Mouse (Mus musculus) ES-Bruce4 (cell line): ENCODE results near the gene Zfp575. TPM values are rescaled to one million over a fixed set of nuclear protein-coding genes. Genes with fewer than 3 reads are reported as not detected.

Experiments used
- H3K27ac ChIP-seq: 2 replicates; pipeline ENCODE4 v1.5.1; 2012; ENCODE audit warnings: low read length, inconsistent platforms; ENCODE audit not compliant: insufficient read depth
- H3K27me3 ChIP-seq: 2 replicates; pipeline ENCODE4 v1.6.1; 2012; ENCODE audit warnings: mild to moderate bottlenecking, low read length, inconsistent platforms; ENCODE audit not compliant: control insufficient read depth, poor library complexity, insufficient read depth, severe bottlenecking
- H3K36me3 ChIP-seq: 2 replicates; pipeline ENCODE4 v1.6.1; 2012; ENCODE audit warnings: inconsistent platforms, mild to moderate bottlenecking, low read length, moderate library complexity; ENCODE audit not compliant: control insufficient read depth, poor library complexity, insufficient read depth, severe bottlenecking
- H3K4me1 ChIP-seq: one replicate; pipeline ENCODE4 v1.8.1; 2011; ENCODE audit warnings: low read length; ENCODE audit not compliant: control insufficient read depth, insufficient read depth
- H3K4me3 ChIP-seq: 2 replicates; pipeline ENCODE4 v1.5.1; 2011; ENCODE audit warnings: low read depth, mild to moderate bottlenecking, low read length
- H3K9ac ChIP-seq: 2 replicates; pipeline ENCODE4 v1.6.1; 2012; ENCODE audit warnings: low read depth, mild to moderate bottlenecking, inconsistent platforms; ENCODE audit not compliant: poor library complexity, severe bottlenecking
- H3K9me3 ChIP-seq: replicated peaks from 2 replicates; pipeline ENCODE4 v1.6.1; 2012; ENCODE audit warnings: mild to moderate bottlenecking, low read length, inconsistent platforms; ENCODE audit not compliant: control insufficient read depth, poor library complexity, insufficient read depth, severe bottlenecking
- CTCF ChIP-seq: IDR thresholded peaks from one replicate; pipeline ENCODE4 v1.8.1; 2011; ENCODE audit warnings: low read depth, low read length
- EP300 ChIP-seq: IDR thresholded peaks from 2 replicates; pipeline ENCODE4 v1.6.1; 2011; ENCODE audit warnings: low read depth, low read length; ENCODE audit not compliant: insufficient read depth
- POLR2A ChIP-seq: IDR thresholded peaks from one replicate; pipeline ENCODE4 v1.8.1; 2011; ENCODE audit warnings: low read length; ENCODE audit not compliant: insufficient read depth
- polyA plus RNA-seq: library from polyadenylated mRNA; stranded (reverse); fragments of >200 nt; gene quantifications from 2 replicates; pipeline ENCODE4 v1.2.4, GENCODE M21; 2011; ENCODE audit warnings: low read depth; ENCODE audit not compliant: missing spikeins, insufficient read depth, insufficient read length

The Zfp575 gene
- polyA plus RNA-seq, 1 experiment: 1.4 TPM

DNA sequence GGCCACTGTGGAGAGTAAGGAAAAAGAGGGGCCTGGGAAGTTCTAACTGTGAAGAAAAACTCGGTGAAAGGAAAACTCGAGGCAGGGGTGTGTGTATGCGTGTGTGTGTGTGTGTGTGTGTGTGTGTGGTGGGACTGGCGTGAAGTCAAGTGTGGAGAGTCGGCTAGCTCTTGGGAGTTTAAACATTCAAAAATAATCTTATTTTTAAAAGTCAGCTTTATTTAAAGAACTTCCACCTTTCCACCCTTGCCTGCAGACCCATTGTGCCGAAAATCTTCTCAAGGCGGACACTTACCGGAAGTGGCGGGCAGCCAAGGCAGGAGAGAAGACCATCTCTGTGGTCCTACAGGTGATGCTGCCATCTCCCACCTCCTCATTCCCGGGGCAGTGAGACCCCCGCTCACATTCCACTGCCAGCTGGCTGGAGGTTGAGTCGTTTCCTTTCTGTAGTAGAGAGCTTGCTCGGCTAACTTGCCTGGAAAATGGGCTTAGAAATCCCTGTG, 39.9 kb downstream of the Zfp575 start:
- peaks cover 13% of the 10 kb centered on the region for H3K36me3 ChIP-seq
- H3K9me3 ChIP-seq: no peaks in the 10 kb centered on the region
- no peak overlapping the region for H3K27ac ChIP-seq
- no peaks in the 10 kb centered on the region for H3K27me3 ChIP-seq
- no peaks in the 10 kb centered on the region for H3K4me1 ChIP-seq
- H3K4me3 ChIP-seq: peak overlapping the region; percentile 92
- peak overlapping the region; percentile 78 for H3K9ac ChIP-seq
- no peak for TF ChIP-seq CTCF
- no peak for TF ChIP-seq POLR2A
- TF ChIP-seq EP300: no peak

DNA sequence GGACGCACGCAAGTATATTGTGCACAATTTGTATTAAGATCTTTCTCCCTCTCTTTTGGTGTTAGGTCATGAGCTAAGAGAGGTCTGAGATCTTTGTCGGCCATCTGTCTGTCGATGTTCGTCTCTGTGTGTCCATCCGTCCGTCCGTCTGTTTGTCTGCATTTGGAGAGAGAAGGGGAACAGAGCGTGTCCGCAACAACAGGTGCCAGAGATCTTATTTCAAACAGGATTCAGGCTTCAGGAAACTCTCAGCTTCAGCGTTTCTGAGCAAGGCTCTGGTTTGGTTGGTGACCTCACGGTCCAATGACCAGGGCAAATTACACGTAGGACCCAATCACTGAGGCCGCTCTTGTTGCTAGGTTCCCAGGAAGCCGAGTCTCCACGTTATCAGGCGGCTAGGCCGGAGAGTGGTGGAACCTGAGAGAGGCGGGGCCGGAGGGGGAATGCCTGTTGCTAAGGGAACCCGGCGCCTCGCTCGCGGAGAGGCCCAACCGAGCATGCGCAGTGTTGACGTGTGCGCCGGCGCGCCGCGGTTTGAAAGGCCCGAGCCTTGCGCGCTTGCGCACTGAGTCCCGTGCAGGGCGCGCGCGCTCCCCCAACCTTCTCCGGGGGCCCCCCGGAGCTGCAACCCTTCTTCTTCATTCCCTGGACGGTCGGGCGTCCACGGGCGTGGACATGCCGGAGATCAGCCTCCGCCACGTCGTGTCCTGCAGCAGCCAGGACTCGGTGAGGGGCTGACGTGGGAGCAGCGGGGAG, 40.6 kb downstream of the Zfp575 start:
- Histone ChIP-seq H3K9ac (peak overlapping the region; percentile 78), H3K27me3 (no peaks in the 10 kb centered on the region), H3K9me3 (no peaks in the 10 kb centered on the region), H3K4me1 (no peaks in the 10 kb centered on the region), H3K27ac (peak overlapping the region; percentile 85), H3K4me3 (peak overlapping the region; percentile 92), H3K36me3 (peaks cover 5% of the 10 kb centered on the region)
- TF ChIP-seq POLR2A: peak; percentile 40
- TF ChIP-seq CTCF: no peak

DNA sequence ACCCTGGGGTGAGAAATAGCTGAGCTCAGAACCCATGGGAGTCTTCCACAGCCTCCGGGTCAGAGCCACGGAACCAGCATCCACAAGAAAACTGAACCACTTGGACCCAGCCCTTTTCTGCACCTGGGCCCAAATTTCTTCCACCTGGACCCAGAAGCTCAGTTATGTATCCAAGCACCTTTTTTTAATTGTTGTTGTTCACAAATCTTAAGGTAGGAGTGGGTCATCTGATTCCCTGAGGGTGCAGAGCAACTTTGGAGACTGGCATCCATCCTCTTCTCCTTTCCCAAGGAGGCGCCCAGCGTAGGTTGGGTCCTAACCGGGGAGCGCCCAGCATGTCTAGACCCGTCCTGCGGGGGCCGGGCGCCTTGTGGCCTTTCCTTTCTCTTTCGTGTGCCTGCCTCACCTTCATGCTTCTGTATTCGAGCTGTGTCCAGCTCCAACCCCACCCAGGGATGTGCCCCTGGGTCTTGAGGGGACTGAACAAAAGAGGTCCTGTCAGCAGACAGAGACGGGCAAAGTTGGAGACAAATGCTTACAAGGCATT, 41.3 kb downstream of the Zfp575 start, which contains the start of the genes Pinlyp and Xrcc1:
Pinlyp (minus strand) TSS at position 51 of the 547 bp plus-strand sequence.
Xrcc1 (plus strand) TSS at position 222 of the 547 bp plus-strand sequence.
- Histone ChIP-seq H3K27ac (peak within 1 kb of the TSS; percentile 85), H3K4me3 (peak within 1 kb of the TSS; percentile 92), H3K27me3 (no peaks in the 10 kb centered on the region), H3K4me1 (no peaks in the 10 kb centered on the region), H3K36me3 (peaks cover 5% of the 10 kb centered on the region; the same call in 1 of the 2 replicates), H3K9me3 (no peaks in the 10 kb centered on the region), H3K9ac (peak within 1 kb of the TSS; percentile 78)
- TF ChIP-seq CTCF: no peak
- TF ChIP-seq POLR2A: no peak
- no peak for TF ChIP-seq EP300

DNA sequence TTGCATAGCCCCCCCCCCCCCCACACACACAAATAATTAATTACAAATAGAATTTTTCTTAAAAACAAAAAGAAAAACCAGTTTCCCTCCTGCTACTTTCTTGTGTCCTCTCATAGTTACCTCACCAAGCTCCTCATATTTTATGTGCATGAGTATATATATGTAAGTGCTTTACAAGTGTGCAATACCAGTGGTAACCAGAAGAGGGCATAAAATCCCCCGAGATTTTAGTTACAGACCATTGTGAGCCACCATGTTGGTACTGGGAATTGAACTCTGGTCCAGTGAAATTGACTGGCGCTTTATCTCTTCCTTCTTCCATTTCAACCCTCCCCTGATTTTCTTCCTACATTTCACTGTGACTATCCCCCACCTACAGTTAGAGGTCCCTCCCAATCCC, 42.9 kb downstream of the Zfp575 start:
- H3K9ac ChIP-seq: no peak overlapping the region
- H3K27ac ChIP-seq: no peak overlapping the region
- H3K9me3 ChIP-seq: no peaks in the 10 kb centered on the region
- no peak overlapping the region for H3K4me3 ChIP-seq
- no peak for TF ChIP-seq POLR2A
- TF ChIP-seq EP300: no peak
- no peak for TF ChIP-seq CTCF
- no peaks in the 10 kb centered on the region for H3K27me3 ChIP-seq
- 0 out of 2 replicates have a peak, but pooled peaks cover 5% of the 10 kb centered on the region for H3K36me3 ChIP-seq
- H3K4me1 ChIP-seq: no peaks in the 10 kb centered on the region

DNA sequence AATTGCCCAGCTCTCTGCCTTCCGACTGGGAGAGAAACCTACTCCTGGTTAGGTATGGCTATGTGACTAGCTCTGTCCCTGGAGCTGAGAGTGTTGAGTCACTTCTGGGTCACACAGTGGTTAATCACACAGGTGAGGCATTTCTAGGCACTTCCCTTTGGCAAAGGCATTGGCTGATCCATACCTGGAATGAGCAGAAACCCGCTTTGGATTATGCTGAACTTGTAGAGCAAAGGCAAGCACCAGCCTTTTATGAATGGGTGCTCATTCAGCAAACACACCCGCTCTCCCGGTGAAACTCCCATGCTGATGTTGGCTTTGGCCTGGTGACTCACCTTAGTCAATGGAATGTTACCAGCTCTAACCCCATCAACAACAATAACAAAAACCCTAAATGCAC, 47.8 kb downstream of the Zfp575 start:
- no peak for TF ChIP-seq POLR2A
- no peak for TF ChIP-seq CTCF
- no peaks in the 10 kb centered on the region for H3K9me3 ChIP-seq
- no peaks in the 10 kb centered on the region for H3K36me3 ChIP-seq
- no peaks in the 10 kb centered on the region for H3K4me1 ChIP-seq
- no peaks in the 10 kb centered on the region for H3K27me3 ChIP-seq
- no peak overlapping the region for H3K9ac ChIP-seq
- no peak overlapping the region for H3K4me3 ChIP-seq
- H3K27ac ChIP-seq: no peak overlapping the region

- Histone ChIP-seq H3K4me3 (no peak overlapping the region), H3K27ac (no peak overlapping the region), H3K4me1 (no peaks in the 10 kb centered on the region), H3K9ac (no peak overlapping the region), H3K36me3 (no peaks in the 10 kb centered on the region), H3K27me3 (no peaks in the 10 kb centered on the region), H3K9me3 (no peaks in the 10 kb centered on the region)
- TF ChIP-seq POLR2A: no peak
- no peak for TF ChIP-seq EP300
- TF ChIP-seq CTCF: no peak
These were observed 48.7 kb downstream of the Zfp575 start for GRCm38 (mm10) chr7:24538701-24539100.
